Mouse (Mus musculus): Measurements from ENCODE around the gene Gins1.
"Not testable (repeated sequence)": the region's sequence is repeated elsewhere in the genome, so short reads cannot be mapped to it uniquely, and the experiment has no call there.

Gins1 gene

DNA sequence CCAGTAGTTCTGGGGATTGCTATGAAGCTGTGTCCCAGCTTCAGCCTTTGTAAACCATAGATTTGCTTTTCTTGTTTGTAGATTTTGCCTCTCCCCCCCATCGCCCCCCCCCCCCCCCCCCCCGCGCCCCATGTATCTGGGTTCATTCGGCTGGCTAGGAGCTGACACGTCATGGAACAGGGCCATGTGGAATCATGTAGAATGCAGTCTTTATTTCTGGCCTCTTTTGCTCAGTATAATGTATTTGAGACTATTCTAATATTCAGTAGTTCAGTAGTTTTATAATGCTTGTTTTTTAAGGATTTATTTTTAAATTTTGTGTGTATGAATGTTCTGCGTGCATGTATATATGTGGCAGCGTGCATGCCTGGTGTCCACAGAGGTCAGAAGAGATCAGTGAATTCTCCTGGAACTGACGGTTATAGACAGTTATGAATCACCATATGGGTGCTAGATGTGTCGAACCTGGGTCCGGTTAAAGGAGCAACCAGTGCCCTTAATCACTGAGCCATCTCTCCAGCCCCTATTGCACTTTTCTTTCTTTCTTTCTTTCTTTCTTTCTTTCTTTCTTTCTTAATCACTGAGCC, 5.2 kb downstream of the Gins1 start:
- DNase-seq, result no peak

DNA sequence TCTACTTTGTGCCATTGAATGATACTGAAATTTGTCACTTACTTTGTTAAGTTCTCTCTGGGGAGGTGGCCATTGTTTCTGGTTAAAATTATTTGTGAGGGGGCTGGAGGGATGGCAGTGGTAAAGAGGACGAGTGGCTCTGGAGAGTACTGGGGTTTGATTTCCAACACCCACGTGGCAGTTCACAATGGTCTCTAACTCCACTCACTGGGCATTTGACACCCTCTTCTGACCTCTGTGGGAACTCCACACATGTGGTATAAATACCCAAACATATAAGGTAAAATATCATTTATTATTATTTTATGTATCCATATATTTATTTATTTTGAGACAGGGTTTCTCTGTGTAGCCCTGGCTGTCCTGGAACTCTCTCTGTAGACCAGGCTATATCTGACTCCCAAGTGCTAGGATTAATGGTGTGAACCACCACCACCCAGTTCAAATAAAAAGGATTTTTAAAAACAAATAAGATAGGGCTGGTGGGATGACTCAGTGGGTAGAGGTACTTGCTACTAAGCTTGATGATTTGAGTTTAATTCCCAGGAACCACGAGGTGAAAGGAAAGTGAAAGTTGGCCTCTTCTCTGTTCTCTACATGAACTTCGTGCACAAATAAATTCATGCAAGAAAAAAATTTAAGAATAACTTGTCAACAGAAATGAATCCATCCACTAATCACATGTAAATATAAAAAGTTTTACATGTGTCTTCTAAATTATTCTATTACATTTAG, 9.7 kb downstream of the Gins1 start:
- DNase-seq, result no peak

DNA sequence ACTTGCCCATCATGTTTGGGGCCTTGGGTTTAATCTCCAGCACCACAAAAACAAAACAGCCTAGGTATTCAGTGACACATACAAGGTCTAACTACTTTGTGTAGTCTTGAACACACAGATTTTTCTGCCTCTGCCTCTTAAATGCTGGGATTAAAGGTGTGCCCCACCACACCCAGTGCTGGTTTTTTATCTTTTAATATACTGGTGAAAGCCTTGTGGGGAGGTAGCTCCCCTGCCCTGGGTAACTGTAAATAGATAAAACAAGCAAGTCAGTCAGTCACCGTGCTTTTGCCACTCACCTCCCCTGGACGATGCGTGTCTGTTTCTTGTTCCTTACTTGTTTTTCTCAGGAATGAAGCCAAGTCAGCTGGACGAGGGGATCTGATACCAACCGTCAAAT, 10.6 kb downstream of the Gins1 start:
- DNase-seq, result no peak

DNA sequence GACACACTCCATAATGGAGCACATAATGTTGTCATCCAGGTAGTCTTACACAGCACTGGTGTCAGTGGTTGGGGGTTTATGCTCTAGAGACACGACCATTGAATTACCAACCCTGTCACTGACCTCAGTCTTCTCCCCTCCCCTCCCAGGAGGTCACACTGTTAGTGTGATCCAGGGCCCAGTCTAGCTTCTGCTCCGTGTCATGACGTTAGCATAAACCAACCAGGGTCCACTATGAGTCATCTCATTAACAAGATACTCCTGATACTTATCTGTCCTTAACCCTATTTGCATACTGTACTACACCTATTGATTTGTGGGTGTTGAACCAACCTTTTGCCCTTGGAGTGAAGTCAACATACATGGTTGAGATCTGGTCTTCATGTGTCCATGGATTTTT, 13.5 kb downstream of the Gins1 start:
- DNase-seq, result no peak

DNA sequence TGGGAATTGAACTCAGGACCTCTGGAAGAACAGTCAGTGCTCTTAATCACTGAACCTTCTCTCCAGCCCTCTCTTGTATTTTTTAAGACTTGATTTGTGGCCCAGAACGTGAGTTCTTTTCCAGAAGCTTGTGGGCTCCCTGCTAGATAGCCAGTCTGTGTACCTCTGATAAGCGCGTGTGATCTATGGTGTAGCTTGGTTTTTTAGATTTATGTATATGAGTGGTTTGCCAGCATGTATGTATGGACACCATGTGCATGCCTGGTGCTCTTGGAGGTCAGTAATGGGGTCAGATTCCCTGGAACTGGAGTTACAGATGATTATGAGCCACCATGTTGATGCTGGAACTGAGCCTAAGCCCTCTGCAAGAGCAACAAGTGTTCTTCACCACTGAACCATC, 15.3 kb downstream of the Gins1 start:
- no peak for DNase-seq

DNA sequence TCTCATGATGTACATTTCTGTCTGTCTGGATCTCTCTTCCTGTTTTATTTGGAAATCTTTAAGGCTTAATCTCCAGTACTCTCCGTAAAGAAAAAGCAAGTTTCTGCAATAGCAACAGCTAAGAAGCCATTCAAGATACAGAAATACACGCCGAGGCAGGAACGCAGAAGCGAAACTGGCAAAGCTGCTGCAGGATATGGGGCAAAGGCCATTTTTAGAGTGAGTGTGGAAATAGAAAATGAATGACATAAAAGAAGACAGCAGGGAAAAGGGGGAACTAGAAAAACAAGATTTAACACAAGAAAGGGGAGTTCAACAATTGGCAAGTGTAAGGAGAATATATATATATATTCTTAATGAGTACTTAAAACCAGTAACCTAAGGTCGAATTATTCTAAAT, 16.5 kb downstream of the Gins1 start:
- DNase-seq, result no peak

DNA sequence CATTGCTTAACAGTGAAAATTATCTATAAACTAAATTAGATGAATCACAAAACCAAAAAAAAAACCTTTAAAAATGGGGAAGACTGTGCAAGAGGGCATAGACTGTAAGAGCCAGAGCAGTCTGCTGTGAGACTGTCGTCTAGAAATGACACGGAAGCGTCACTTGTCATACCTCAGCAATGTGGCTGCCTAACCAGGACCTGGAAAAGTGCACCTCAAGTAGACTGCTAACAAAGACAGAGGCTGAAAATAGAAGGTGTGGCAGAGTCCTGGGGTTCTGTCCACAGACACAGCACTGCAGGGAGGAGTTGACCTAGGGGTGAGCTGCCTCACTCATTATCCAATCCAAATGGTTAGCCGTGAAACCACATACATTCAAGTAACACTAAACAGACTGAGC, 17.0 kb downstream of the Gins1 start:
- DNase-seq, result no peak

DNA sequence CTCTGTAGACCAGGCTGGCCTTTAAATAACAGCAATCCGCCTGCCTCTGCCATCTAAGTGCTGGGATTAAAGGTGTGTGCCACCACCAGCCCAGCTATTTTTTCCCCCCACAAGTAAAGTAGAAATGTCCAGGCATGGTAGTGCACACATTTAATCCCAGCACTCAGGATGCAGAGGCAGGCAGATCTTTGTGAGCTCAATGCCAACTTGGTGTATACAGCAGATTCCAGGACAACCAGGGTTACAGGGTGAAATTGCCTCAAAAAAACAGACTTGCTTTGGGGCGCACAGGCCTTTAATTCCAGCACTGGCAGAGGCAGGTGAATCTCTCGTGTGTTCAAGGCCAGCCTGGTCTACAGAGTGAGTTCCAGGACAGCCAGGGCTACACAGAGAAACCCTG, 17.8 kb downstream of the Gins1 start:
- no peak for DNase-seq

DNA sequence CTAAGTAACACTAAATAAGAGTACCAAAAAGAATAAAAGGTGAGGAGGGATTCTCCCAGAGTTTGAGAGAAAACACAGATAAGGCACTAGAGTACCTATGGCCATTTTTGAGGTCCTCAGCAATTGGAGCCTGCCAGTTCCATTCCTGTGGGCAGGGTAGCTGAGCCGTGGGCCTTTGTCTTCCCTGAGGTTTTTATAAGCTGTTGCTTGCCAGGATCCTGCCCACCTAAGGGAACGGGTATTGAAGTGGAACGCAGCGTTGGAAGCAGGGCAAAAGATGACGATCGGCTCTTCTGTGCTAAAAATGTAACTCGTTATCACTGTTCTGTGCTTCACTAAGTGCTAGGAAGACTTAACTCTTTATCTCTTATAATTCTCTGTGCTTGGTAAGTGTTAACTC, 18.3 kb downstream of the Gins1 start:
- DNase-seq, result no peak

DNA sequence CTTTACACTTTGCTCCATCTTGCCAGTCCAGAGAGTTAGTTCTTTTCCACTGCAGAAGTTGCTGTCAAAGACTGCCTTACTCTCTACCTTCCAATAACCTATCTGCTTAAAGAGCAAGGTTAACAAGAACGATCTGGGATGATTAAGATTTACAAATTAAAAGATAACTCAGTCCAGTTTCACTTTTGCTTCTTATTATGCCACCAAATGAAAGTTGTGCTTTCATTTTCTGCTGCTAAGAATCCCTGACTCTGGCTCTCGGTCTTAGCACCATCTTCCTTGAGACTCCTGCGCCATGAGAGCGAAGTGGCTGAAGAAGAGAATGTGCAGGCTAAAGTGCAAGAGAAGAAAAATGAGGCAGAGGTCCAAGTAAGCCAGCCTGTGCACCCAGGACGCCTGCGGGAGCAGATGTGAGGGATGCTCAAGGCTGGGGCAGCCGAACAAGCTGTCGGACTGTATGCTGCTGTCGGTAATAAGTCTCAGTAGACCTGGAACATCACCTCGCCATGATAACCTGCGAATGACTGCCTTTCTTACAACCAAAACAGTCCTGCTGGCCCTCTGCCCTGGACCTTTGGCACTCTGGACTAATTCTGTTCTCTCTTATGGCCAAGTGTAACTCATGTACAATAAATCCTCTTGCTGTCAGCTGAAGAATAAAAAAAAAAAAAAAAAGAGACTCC, 22.0 kb downstream of the Gins1 start:
- DNase-seq, result peak; percentile 56 to 78

DNA sequence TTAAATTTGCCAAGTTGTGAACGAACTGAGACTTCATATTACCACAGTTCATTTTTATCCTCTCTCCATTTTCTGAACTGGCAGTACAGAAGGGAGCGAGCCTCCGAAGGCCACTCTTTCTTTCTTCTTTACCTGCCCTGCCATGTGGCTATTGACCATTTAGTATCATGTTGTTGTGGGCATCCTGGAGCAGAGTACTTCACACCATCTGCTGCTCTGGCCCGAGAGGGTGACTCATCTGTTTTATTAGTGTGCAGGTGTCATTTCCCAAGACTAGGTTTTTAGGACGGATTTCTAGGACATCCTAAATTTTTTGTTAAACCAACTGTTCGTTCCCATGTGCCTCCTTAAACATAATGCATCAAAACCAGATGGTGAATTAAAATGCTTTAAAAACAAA, 24.0 kb downstream of the Gins1 start:
- no peak for DNase-seq

DNA sequence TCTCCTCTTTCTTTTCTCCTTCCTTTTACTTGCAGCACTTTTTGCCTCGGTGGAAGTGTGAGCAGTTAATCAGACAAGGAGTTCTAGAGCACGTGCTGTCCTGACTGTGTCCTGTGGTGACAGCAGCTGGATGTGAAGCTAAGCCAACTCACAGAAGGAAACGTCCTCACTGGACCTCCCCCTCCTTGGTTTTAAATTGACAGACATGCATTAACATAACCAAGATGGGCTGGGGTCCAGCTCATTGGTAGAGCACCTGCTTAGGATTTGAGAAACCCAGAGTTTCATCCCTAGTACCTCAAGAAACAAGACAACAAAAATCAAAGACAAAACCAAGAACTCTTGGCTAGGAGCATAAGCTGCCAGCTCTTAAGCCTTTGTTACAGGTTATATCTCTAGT, 25.6 kb downstream of the Gins1 start:
- peak in 1 of 2 experiments; percentile 49 for DNase-seq

DNA sequence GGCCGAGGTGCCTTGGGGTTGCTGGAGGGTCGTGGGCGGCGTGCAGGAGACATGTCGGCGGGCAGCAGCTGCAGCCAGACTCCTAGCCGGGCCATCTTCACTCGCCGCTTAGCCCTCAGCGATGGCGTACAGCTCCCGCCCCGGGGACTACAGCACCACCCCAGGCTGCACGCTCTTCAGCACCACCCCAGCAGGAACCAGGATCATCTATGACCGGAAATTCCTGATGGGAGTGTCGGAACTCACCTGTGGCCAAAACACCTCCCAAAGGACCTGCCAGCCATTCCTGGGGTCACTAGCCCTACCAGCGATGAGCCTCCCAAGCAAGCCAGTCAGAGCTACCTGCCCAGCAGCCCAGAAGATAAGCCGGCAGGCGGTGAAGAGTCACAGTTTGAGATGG, 28.3 kb downstream of the Gins1 start:
- DNase-seq, result no peak

DNA sequence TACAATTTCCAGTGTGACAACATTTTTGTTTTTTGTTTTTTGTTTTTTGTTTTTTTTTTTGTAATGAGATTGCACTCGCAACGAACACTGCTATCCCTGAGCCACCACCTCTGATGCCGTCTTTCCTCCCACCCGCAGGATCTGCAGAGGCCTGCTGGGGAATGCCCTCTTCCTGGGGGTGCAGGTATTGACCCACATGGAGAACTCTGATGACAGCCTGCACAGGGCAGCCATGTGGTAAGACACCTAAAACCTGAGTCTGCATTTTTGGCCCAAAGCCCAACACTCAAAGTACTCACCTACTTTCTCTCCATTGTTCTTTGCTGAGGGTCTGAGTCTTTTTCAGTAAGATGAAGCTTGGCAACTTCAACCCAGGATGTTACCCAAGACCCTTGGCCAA, 29.5 kb downstream of the Gins1 start:
- DNase-seq, result no peak

DNA sequence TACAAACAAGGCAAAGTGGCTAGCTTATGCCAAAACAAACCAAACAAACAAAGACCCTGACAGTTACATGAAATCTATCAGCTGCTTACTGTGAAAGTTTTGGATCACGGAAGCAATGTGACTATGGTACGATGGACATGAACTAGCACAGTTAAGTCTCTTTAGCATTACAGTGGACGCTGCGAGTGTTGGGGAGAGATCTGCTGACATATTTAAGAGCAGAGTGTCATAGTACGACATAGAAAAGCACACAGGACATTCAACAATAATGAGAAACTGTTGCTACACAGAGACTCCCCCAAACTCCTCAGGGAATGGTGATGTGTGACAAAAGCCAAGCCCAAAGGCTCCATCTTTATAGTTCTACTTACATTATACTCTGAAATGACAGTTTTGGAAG, 38.8 kb downstream of the Gins1 start:
- no peak for DNase-seq

DNA sequence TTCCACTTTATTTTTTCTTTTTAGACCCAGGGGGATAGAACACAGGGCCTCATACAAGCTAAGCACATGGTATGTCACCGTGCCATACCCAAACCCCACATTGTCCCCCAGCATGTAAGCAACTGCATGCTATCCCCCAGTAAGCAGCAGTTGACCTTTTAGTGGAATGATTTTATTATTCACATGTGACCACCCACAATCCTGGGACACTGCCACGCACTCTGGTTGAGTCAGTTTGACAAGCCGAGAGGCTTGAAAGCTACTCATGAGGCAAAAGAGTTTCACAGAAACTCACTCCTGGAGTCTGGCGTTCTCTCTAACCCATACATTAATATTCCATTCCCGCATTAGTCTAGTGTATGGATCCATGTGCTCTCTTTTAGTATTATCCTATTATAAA, 42.1 kb downstream of the Gins1 start:
- peak; percentile 14 to 55 for DNase-seq

DNA sequence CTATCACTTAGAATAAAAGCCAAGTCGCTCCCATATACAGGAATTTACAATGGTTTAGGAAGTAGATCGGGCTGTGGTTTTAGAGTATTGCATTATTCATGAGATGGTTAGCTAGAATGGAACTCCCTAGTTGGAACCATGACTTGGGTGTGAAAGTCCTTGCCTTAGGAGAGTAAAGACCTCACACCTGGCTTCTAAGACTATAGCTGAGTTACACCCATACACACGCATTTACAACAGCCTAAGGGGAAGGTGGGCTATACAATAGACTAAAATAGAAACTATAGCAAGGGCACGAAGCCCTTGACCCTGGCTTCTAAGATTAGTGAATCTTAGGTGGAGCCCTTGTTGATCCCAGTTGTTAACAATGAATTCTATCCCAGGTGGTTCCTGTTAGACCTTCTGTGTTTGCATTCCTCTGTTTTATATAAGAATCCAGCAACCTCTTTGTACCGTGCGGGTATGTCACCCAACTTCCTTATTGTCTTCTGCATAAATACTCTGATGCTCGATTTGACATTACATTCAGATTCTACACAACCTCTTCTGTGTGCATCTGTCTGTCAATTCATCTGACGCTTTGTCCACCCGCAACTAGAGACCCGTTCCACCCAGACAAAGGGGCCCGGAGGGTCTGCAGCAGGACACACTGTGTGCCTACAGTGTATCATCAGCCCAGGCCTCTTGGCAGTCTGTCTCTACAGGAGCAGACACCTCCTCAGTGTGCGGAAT, 42.8 kb downstream of the Gins1 start:
- not testable (repeated sequence) for DNase-seq

DNA sequence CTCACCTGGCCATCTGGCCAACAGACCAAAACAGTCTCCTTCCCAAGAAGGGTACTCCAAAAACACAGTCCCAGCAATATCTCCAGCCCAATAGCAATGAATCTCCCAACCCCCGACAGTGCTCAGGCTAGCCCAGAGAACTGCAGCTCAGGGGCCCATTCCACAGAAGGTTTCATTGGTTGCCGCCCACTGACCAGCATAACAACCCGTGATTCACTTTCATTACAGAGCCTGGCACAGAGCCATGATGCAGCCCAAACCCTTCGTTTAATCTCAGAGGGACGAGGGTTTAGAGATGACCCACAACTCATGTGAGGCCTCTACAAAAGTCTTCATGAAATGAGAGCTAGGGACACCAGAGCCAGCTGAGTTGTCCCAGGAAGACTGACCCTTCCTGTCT, 43.6 kb downstream of the Gins1 start:
- DNase-seq, result peak in 1 of 2 experiments; percentile 25

DNA sequence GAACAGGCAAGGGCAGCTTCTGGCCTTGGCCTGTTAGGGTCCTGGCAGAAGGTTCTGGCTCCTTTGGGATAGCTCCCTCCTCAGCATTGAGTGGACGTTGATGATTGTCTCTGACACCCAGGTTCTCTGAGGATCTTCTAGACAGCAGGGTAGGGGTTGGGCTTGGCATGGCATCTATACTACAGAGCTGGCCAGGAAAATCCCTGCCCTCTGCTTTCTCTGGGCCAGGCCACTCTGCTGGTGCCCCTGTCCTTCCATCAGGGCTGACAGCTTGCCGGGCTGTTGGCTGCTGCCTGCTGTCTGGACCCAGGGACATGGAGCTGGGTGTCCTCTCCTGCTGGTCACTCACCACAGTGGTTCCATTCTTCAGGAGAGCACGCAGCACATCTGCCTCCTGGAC, 44.5 kb downstream of the Gins1 start:
- DNase-seq, result peak; percentile 41

DNA sequence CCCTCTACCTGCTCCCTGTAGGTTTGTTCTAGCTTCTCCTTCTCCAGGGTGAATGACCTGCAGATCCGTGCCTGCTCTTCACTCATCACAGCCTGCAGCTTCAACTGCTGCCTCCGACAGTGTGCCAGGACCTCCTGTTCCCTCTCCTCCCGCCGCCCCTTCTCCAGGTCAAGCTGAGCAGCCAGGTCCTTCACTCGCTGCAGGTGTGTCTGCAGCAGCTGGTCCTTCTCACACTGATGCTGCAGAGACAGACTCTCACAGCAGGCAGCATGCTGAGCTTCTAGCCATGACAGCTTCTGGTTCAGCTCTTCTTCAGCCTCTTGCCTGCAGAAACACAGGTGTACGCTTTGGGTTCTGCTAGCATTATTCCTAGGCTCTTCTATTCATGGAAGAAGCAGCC, 44.9 kb downstream of the Gins1 start:
- DNase-seq, result peak; percentile 10 to 18

DNA sequence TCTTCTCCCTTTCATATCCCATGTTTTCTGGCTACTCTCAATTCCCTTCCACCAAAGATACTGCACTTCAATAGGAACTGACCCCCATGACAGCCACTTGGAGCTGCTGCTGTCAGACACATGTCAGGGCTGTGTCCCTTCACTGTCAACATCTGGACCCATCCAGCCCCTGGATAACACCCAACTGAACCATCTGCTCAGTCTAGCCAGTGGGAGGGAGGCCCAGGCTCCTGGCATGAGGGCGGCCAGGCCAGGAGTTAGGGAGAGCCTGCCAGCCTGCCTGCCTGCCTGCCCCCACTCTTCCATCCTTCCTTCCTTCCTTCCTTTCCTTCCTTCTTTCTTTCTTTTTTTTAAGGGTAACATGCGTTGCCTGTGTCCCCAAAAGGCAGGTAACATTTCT, 46.0 kb downstream of the Gins1 start:
- peak; percentile 49 to 60 for DNase-seq

DNA sequence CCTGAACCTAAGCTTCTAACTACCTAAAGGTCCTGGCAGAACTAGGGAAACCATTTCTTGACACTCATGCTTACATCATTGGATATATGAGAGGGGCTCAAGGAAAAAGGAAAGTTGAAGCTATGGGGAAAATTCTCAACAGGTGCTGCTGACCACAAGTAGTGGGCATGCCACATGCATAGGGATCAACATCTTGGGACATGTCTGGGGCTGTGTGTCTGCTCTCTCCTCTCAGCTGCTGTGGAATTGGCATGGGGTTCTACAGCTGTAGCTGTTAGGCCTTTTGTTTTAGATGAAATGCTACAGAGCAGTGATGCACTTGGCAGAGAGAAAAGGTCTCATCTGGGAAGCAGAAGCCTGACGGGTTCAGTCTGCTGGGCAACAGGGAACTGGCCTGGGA, 50.7 kb downstream of the Gins1 start:
- DNase-seq, result no peak

DNA sequence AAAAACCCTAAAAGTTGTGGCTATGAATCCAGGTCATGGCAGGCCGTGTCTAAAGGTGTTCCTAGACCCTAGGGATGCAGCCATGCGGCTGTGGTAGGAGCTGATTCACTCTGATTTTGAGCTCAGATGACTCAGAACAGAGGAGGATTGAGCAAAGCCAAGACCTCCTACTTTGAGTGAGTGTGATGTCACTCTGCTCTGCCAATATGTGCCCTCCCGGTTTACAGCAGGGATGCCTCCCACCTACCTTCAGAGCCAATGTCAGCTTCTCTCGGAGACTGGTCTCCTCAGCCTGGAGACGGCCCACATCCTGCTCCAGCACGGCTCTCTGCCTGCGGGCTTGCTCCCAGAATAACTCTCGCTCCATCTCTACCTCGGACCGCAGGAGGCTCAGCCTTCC, 54.3 kb downstream of the Gins1 start:
- DNase-seq, result no peak

DNA sequence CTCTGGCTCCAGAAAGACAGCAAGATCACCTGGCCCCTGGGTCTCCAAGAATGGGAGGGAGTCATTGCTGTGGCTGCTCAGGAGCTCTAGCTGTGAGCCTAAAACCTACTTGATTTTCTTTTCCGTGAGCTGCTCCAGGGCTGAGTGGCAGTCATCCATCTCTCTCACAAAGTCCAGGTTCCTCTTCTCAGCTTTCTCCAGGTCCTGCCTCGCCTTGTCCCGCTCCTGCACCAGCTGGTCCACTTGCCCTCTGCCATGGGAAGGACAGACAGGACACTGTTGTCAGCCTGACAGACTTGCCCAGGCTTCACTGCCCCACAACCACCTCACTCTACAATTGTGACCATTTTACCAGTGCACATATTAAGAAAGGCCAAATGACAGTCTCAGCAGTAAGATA, 58.0 kb downstream of the Gins1 start:
- DNase-seq, result no peak
